Mouse (Mus musculus): ENCODE data around the gene Rgs8.

Gene Rgs8

DNA sequence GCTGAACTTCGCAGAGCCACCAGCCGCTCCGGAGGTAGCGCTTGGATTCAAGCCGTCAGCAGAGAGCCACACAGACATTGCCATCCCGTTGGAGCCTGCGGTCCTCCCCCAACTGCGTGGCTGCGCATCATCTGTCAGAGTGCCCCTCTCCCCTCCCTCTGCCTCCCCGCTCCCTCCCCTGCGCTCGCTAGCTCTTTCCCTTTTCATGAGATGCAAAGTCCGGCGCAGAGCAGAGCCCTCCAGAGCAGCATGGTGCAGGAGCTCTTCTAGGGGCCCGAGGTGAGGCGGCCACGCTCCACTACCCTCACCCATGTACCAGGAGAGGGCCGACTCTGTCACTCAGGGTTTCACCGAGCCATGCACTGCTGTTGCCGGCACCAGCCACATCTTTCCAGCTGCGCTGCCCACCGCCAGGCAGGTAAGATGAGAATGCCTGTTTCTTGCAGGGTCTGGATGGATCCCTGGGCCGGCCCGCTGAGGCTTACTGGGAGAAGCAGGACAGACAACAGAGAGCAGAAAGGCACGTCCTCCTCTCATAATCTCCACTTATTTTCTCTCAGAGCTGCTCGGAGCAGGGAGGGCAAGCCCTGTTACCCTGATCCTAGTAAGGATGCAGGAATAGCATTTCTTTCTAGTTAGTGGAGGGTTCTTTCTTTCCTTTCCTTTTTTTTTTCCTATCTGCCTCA is at the start of gene Rgs8:
Gene Rgs8, plus strand, starts transcription at position 88 of the 686 bp plus-strand sequence.
- no peak for DNase-seq (ENCODE audit: low read depth)

DNA sequence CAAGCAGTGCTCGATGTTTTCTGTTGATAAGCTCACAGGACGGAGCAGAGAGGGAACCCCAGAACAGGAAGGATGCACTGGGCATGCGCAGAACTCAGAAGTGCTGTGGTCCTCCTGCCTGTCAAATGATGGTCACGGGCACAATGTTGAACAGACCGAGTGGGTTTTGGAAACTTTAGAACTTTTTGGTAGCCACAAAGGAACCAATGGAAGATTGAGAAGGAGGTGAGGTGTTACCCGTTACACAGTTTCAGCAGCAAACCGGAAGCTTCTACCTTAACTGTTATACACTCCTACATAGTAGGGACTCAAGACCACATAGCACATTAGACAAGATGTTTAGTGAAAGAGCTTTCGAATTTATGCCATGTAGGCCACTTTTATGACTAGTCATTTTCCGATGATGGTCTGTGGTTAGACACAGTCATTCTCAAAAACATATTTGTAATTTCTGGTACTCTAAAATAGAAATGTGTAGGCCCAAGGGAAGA is 35.4 kb upstream of the Rgs8 start:
- no peak for DNase-seq (ENCODE audit: low read depth)

DNA sequence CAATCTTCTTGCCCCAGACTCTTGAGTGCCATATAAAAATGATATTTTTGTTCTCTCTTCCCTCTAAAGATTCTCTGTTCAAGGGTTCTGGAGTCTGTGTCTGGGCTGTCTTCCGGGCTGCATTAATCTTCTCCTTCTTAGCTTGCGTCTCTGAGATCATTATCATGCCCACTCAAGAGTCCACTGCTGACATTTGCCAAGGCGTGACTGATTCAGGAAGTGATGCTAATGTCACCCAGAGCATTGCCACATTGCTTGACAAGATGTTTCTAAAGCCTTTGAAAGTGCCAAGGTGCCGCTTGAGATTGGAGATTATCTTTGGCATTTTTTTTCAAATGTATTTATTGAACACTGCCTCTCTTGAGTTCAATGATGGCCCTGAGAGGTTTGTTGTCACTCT is 29.8 kb upstream of the Rgs8 start:
- peak; percentile 35 for DNase-seq (ENCODE audit: low read depth)

DNA sequence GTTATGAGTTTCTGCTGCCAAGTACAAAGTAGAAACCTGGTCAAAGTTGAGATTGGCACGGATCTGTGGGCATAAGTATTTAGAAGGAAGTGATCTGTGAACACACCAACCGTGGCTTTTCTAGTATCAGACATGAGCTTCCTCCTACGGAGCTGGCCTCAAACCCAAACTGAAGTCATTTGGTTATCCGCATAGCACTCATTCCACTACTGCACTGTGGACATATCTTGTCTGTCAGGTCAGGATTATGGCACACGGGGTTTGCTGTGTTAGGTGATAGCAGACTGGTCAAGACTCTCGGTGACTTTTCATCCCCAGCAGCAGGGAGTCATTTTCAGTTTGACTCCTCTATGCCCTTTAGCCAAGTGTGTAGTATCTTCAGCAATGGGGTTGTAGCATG is 20.1 kb upstream of the Rgs8 start:
- DNase-seq (ENCODE audit: low read depth), result no peak

DNA sequence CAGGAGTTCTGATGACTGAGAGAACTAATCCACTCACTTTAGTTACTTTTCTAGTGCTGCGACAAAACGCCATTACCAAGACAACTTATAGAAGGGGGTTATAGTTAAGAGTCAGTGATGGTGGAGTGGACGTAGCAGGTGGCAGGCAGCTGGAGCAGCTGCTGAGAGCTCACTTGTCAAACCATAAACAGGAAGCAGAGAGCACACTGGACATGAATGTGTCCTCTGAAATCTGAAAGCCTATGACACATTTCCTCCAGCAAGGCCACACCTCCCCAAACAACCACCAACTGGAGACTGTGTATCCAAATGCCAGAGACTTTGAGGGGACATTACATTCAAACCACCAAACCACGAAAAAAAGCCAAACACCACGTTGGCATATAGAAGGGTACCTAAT is 17.8 kb upstream of the Rgs8 start:
- peak; percentile 60 for DNase-seq (ENCODE audit: low read depth)

DNA sequence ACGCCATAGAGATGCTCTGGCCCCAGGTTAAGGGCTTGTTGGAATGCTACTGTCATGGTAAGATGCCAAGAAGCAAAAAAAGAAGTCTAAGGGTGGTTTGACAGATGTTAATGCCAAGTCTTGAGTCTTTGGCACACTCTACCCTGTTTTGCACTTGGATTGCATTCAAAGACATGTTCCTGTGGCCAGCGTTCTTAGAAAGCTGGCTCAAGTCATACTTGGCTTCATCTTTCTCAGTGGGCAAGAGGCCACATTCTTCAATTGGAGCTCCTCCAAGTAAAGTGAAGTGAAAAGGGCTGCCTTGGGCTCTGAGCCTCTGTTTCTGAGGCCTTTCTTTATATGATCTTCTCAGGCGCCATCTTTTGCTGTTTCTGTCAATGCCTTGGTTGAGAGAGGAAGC is 17.3 kb upstream of the Rgs8 start:
- no peak for DNase-seq (ENCODE audit: low read depth)

DNA sequence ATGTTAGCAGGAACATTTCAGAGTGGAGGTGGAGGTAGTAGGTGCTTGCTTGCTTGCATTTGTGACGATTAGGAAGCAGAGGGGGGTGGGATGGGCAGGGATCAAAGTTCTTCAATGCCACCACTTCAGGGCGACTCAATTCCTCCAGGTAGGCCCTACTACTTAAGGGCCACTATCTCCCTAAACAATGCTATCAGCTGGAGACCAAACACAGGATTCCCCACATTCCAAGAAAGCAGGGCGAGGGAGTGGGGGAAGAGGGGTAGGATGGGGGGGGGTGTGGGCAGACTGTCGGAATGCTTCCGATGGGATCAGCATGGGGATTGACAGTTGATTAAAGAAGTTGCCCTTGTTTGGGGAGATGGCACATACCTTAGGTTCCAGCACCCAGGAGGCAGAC is 16.0 kb upstream of the Rgs8 start:
- DNase-seq (ENCODE audit: low read depth), result no peak

DNA sequence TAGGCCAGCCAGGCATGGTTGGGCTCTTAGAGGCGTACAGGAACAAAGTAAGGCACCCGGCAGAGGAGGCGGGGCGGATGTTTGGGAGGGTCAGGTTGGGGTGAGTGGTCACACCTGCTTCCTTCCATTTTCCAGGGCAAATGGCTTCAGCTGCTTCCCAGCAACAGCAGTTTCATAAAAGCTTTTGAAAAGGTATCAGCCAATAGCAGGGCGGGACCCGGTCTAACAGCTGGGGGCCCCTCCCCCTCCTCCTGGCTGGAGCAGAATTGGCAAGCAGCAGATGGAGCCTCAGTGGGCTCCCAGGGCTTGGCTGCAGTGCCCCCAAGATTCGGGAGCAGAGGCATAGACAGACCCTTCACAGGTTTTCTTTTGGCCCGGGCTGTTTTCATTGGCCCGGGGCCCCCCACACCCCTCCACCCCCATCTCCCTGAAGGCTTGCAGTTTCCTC is 11.3 kb upstream of the Rgs8 start:
- DNase-seq (ENCODE audit: low read depth), result no peak

DNA sequence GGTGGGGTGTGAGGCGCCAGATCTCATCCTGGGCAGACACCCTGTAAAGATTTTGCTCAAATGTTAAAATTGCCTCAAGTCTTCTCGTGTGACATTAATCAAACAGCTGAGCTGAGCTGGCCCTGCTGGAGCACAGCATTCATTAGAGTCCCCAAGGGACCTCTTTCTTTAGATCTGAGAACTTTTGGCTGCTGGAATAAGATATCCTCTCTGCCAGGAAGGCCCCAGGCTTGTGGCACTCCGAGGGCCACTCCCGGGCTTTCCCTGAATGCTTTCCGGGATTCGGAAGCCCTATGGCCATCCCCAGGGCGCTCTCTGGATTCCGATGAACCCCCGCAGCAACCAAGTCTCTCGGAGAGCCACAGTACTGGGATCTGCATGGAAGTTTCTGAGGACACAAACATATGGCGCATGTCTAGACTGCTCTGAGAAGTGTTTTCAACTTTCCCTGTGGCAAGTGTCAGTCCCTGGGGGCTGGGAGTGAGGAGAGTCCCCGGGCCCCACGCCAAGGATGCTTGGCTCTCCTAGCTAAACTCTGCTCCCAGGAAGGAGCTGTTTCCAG is 10.8 kb upstream of the Rgs8 start:
- DNase-seq (ENCODE audit: low read depth), result no peak

DNA sequence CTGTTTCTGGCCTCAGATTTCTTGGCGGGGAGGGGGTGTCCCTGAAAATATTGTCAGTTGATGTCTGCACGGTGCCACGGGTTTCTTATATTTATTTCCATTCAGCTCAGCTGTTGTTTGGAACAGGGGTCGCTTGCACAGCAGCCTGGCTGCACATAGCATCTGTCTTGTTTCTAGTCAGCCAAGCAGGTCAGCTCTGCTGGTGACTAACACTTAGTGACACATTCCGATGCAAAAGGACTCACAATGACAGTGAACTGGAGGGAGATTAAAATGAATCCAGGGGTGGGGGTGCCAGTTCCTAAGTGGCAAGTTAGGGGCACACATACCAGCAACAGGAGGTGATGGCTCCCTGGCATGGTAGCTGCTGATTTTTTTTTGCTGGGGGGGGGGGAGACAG is 849 bp downstream of the Rgs8 start:
- no peak for DNase-seq (ENCODE audit: low read depth)

DNA sequence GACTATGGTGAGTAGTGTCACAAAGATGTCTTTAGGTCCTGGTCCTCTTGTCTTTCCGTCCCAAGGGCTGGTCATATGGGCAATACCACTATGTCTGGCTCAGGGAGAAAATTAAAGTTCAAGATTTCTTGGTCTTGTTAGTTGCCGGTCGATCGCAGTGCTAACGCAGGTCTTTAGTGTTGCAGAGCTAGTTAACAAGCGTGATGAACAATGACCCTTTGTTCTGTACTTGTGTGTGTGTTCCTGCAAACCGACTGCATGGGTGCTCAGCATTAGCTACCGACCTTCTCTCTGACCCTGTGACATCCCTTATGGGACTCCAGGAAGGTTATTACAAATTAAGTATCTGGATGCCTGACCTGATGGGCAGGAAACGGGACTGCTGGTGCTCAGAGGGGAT is 6.8 kb downstream of the Rgs8 start:
- no peak for DNase-seq (ENCODE audit: low read depth)

DNA sequence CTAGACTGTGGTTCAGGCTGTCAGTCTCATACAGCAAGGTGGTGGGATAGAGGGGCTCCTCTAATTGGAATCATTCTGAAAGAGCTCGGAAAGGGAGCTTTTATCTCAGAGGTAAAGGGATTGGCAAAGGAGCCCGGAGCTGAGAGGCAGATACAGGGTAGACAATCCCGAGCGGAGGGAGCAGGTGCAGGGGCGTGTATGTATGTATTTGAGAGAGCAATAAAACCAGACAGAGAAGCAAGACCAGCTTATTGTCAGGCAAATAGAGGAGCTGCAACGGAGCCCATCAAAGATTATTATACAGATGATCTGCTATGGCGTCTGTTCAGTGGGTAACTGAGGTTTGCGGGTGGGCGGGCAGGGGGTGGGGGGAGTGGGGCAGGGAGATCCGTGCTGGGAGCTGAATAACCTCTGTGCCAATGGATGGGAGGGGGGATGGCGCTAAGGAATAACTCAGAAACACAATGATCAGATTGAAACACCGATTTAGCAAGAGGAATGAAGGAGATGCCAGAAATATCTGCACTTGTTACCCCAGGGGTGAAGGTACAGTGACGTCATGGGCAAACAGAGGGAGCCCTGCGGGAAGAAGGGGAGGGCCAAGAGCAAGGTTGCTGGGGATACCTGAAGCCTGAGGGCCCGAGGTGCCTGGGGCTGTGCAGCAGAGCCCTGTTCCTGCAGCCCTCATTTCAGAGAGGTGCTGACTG is 8.3 kb downstream of the Rgs8 start:
- no peak for DNase-seq (ENCODE audit: low read depth)

DNA sequence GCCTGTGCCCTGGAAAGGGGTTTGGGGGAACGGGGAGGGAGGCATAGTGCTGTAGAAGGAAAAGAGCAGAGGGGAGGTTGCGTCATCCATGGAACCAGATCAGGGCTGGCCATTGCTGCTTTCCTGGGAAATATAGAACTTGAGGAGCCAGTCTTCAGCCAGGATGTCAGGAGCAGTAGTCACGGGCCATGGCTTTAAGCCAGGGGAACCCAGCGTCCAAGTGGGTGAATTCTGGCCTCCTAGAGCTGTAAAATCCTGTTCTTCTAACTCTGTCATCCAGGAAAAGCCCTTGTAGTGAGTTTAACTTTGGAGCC is 8.8 kb downstream of the Rgs8 start:
- DNase-seq (ENCODE audit: low read depth), result no peak

DNA sequence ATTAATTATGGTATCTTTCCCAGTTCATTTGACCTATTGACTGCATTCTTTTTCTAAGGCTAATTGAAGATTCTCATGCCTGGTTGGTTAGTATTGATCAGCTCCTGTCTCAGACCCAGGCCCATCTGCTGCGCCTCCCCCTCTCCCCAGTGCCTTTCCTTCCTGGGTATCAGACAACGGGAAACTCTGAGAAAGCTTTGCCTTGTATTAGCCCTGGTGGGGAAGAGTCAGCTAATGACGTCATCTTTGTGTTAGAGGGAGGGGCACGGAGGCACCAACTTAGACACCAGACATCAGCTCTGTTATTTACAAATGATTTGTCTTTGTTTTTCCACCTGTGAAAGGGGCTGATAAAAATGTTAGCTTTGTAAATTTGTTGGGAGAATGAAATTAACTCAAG is 9.5 kb downstream of the Rgs8 start:
- DNase-seq (ENCODE audit: low read depth), result no peak

DNA sequence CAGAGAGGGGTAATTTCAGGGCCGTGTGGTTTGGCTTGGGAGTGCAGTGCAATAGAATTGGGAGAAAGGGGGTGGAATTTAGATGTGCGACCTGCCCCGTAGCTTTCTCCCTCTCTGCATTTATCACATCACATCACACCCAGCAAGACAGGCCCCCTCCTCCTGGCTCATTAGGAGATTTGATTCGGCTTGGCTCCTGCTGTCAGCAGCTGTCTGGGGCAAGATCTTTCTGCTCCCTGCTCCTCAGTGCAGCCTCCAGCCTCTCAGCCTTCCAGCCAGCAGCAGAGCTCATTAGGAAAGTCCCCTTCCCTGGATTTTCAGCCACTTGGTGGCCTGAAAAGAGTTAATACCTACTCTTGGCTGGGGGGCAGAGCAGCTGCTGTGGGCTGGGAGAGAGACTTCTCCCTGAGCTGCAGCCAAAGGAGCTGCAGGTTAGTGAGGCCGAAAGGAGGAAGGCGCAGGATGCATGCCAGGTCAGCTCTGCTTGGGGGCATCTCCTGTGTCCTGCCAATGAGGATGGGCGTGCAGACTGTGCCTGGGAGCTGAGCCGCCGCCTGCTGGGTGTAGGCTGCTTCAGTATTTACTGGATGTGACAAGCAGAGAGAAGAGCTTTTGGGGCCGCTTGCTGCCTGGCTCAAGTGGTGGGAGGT is 12.4 kb downstream of the Rgs8 start:
- DNase-seq (ENCODE audit: low read depth), result no peak

DNA sequence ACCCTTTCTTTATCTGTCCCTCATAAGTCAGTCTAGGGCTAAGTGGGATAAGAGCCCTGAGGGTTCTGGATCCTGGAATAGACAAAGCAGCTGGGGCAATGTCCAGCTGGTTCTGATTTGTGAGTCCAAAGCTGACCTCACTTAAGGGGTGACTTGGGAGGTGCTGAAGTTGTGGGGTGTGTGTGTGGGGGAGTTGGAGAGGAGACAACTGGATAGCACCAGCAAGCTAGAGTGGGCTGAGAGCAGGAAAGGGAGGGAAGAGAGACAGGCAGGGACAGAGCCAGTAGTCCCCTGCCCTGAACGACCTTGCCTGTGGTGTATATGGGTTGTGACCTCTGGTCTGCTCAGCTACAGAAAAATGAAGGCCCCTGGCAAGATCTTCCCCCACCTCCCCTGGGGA is 13.4 kb downstream of the Rgs8 start:
- DNase-seq (ENCODE audit: low read depth), result no peak

DNA sequence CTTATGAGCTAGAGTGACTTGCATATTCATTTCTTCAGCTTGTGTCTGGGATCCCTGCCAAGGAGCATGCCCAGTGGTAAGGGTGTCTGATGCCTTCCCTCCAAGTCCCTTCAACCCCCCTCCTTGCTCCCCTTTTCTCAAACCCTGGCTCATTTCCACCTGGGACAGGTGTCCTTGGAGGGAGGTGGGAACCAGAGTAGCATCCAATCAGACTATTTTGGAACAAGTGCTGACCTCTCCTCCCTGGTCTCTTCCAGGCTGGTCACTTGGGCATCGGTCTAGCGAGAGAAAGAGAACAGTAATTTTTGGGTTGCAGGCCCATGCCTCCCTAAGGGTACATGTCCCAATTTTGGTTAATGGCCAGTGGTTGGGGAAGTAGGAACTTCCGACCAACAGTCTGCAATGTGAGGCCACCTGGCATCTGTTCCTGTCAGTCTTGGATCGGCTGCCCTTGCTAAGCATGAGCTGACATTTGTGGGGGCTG is 14.5 kb downstream of the Rgs8 start:
- no peak for DNase-seq (ENCODE audit: low read depth)

DNA sequence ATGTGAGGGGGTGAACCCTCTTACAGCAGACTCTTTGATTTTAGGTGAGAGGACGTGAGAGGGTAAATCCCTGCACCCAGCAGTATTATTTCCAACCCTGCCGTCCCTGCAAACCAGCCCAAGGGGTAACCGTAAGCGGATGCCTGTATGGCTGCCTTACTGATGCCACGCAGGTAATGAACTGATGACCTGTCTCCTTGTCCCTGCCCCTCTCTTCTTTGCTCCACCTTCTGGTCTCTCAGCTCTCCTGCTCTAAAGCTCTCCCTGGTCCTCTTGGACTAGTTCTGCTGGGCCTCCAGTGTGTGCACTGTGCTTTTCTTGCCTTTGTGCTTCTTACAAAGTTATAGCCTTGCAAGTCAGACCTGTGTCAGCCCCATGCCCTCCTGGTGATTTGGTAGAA is 15.0 kb downstream of the Rgs8 start:
- no peak for DNase-seq (ENCODE audit: low read depth)

DNA sequence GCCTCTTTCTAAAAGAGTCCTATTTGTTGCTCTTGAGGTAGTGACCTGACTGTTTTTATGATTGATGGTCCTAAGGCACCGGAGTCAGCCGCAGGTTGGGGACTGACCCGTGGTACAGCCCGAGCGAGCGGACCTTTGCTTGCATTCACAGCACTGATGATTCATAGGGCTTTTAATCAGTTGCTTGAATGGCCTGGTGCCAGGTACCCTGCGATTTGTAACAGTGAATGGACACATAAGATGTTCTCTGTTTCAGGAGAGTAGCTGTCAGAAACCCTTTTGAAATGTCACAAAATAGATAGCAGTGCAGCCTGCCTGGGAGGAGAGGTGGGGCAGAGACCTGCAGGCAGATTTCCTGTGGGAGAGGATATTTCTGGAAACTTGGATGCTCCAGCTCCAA is 16.3 kb downstream of the Rgs8 start:
- DNase-seq (ENCODE audit: low read depth), result no peak

DNA sequence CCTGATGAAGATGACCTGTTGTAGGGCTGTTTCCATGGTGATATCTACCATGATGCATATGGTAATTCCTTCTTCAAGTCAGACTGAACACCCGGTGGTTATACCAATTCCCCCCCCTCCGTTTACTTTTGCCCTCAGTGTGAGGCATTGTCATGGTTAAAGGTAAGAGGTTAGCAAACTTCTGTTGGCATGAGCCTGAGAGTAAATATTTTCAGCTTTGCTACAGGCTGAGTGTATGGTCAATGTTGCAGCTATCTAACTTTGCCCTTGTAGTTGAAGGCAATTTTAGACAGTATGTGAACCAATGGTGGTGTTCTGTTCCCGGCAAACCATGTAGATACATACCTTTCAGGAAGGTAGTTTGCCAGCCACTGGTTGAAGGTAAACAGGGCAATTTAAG is 16.9 kb downstream of the Rgs8 start:
- DNase-seq (ENCODE audit: low read depth), result no peak

DNA sequence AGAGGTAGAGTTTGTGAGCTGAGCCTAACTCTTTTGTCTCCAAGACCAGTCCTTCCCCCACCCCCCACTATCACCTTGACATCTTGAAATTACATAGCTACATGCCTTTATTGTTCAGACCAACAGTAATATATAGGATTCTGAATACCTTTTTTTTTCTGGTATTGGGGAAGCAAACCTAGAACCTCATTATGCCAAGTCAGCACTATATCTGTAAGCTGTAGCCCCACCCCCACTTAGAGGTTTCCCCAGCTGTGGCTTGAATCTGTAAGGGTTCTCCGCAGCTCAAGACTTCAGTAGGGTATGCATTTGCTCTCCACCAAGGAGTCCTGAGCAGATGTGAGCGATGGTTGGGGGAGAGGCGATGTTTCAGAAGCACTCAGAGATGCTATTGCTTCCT is 18.5 kb downstream of the Rgs8 start:
- no peak for DNase-seq (ENCODE audit: low read depth)

DNA sequence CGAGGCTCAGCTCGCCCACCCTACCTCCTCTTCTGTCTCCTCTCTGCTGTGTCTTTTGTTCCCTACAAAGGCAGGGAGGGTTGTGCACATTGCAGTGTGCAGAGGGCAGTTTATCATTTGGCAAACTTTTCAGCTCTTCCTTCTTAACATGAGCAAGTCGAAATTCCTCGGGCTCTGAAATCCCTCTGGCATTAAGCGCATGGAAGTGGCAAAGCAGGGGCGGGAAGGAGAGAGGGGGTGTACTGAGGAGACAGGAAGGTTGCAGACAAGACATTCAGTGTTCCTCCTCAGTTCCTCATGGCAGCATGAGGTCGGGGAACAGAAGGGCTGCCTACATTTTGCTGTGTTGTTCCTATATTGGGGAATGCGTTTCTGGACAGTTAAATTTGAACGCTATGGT is 19.9 kb downstream of the Rgs8 start:
- DNase-seq (ENCODE audit: low read depth), result no peak

DNA sequence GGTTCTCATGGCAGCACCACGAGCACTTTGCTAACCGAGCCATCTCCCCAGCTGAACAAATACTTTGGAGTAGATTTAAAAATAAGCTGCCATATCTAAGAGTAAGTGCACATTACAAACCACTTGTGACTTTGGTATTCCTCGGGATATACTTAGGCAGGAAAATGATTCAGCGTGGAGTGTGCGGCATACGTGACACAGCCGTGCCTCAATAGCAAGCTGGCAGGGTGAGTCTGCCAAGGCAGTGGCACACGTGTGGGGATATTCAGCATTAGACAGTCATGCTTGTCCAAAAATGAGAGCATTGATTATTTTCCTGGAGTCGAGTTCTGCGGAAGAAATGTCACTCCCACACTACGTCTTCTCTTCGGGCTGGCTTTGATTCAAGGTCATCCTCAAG is 21.1 kb downstream of the Rgs8 start:
- no peak for DNase-seq (ENCODE audit: low read depth)
